Mouse (Mus musculus) brown adipose tissue, adult 24 weeks (tissue): ENCODE data around the gene Jmjd7. TPM values are rescaled to one million over a fixed set of nuclear protein-coding genes. Genes with fewer than 3 reads are reported as not detected.

Experiments used
- H3K27ac ChIP-seq: fragments of 200-500 bp; replicated peaks from 2 replicates; pipeline ENCODE4 v1.5.1; 2012; ENCODE audit warnings: low read depth, mild to moderate bottlenecking, low read length
- H3K4me1 ChIP-seq: fragments of 200-500 bp; 2 replicates; pipeline ENCODE4 v1.6.1; 2012; ENCODE audit warnings: low read length, mixed read lengths; ENCODE audit not compliant: control insufficient read depth, insufficient read depth, insufficient read length
- H3K4me3 ChIP-seq: fragments of 200-500 bp; 2 replicates; pipeline ENCODE4 v1.5.1; 2012; ENCODE audit warnings: low read depth, mild to moderate bottlenecking, low read length, moderate library complexity; ENCODE audit not compliant: insufficient read depth
- polyA plus RNA-seq: library from polyadenylated mRNA; stranded (reverse); fragments of >200 nt; gene quantifications from 2 replicates; pipeline ENCODE4 v1.2.4, GENCODE M21; 2012; ENCODE audit not compliant: missing spikeins, insufficient read depth, insufficient read length

Gene Jmjd7
- polyA plus RNA-seq, 1 experiment = 4.8 TPM

DNA sequence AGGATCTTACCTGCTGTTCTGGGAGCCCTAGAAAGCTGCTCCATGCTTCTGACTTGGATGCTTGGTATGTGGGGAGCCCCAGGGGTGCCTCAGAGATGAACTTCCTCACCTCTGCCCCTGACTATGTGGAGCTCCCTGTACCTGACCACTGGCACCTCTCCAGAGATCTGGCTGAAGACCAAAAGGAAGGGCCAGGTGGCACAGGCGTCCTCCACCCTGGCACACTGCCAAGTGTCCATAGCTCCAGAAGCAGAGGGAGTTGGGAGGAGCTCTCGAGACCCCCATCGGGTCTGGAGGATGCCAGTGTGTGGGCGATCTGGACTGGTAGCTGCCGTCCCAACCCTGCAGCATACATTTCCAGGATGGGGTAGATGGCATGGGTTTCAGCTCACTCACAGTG is 6.4 kb downstream of the Jmjd7 start:
- Histone ChIP-seq H3K4me3 (no peak overlapping the region), H3K27ac (no peak overlapping the region), H3K4me1 (peaks cover 3% of the 10 kb centered on the region)

DNA sequence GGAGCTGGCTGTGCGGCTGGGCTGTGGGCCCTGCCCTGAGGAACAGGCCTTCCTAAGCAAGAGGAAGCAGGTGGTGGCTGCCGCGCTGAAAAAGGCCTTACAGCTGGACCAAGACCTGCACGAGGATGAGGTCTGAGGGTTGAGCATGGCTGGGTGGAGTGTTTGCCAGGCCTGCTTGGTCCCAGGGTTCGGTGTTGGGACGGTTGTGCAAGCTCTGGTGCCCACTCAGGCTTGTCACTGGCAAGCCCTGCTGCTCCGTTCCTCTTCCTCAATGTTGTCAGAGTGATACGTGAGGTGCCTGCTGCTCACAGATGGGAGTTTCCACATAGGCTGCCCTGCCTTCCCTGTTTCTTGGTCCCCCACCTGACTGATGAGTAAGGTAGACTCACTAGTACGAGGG is 10.5 kb downstream of the Jmjd7 start:
- no peak overlapping the region for H3K27ac ChIP-seq
- no peak overlapping the region for H3K4me3 ChIP-seq

DNA sequence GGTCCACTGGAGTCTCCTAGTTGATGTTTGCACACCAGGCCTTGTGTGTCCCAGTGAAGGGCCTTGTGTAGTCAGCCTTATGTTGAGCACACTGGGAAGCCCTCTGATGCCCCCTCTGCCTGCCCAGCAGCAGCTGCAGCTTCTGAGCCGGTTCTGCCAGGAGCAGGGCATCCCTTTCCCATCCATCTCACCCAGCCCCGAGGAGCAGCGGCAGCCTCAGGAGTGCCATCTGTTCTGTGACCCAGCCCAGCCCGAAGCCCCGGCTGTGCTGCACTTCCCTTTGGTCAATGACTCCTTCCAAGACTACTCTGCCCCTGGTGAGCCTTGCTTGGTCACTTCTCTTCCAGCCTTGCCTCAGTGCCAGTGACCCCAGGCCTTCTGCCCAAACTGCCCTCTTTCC is 13.7 kb downstream of the Jmjd7 start:
- Histone ChIP-seq H3K4me1 (no peaks in the 10 kb centered on the region), H3K4me3 (no peak overlapping the region), H3K27ac (no peak overlapping the region)

More for the DNA sequence above, 10.5 kb downstream of the Jmjd7 start:
- H3K4me1 ChIP-seq = peaks cover under 1% of the 10 kb centered on the region

GRCm38 (mm10) chr2:120044101-120044603 is 16.9 kb downstream of the Jmjd7 start:
- Histone ChIP-seq H3K4me1 (no peaks in the 10 kb centered on the region), H3K27ac (no peak overlapping the region), H3K4me3 (no peak overlapping the region)

DNA sequence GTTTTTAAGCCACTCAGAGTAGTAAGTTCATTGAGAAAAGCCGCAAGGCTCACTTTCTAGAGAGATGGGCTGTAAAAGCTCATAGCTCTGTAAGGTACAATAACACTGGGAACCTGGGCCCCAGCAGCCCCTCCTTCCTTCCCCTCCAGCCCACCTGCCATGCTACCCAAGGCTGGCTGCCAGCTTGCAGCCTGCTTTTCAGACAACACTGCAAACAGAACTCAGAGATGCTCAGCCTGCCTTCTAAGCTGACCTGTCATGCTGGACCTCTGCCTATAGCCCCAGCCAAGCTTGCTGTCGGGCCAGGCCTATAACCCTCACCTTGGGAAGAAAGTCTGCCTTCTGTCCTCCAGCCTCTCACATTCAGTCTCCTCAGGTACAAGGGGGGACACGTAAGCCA is 17.4 kb downstream of the Jmjd7 start:
- Histone ChIP-seq H3K27ac (no peak overlapping the region), H3K4me1 (no peaks in the 10 kb centered on the region), H3K4me3 (no peak overlapping the region)

- no peaks in the 10 kb centered on the region for H3K4me1 ChIP-seq
- no peak overlapping the region for H3K4me3 ChIP-seq
- H3K27ac ChIP-seq = no peak overlapping the region
These were observed 19.4 kb downstream of the Jmjd7 start for GRCm38 (mm10) chr2:120046486-120047310.

DNA sequence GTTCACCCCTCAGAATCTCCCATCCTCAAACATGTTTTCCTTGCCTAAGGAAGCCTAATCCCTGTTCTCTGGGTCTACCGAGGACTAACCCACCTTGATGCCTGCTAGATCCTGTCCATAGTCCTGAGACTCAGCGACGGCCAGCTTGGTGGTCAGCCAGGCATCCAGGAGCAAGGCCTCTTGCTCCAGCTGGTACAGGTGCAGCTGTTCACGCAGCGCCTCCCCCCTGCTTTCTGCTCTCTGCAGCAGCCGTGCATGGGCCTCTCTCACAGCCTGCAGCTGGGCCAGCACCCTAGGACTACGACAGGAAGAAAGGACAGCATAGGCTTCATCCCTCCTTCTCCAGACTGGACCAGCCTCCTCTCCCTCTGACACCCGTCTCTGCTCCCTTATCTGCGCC is 20.9 kb downstream of the Jmjd7 start:
- H3K4me1 ChIP-seq = no peaks in the 10 kb centered on the region
- no peak overlapping the region for H3K4me3 ChIP-seq
- no peak overlapping the region for H3K27ac ChIP-seq

GRCm38 (mm10) chr2:120049632-120050274 is 22.5 kb downstream of the Jmjd7 start:
- Histone ChIP-seq H3K4me1 (0 out of 2 replicates have a peak, but pooled peaks cover 4% of the 10 kb centered on the region), H3K27ac (no peak overlapping the region), H3K4me3 (no peak overlapping the region)

GRCm38 (mm10) chr2:120051405-120051804 is 24.1 kb downstream of the Jmjd7 start:
- H3K4me3 ChIP-seq = no peak overlapping the region
- H3K4me1 ChIP-seq = peaks cover 20% of the 10 kb centered on the region
- no peak overlapping the region for H3K27ac ChIP-seq

GRCm38 (mm10) chr2:120054771-120055552 is 27.7 kb downstream of the Jmjd7 start:
- Histone ChIP-seq H3K4me3 (no peak overlapping the region), H3K4me1 (peaks cover 38% of the 10 kb centered on the region), H3K27ac (peak overlapping the region; percentile 68)

GRCm38 (mm10) chr2:120055923-120056322 is 28.6 kb downstream of the Jmjd7 start:
- Histone ChIP-seq H3K4me1 (peaks cover 42% of the 10 kb centered on the region), H3K27ac (no peak overlapping the region), H3K4me3 (no peak overlapping the region)

GRCm38 (mm10) chr2:120058818-120059217 is 31.5 kb downstream of the Jmjd7 start:
- Histone ChIP-seq H3K4me3 (no peak overlapping the region), H3K27ac (peak overlapping the region; percentile 75), H3K4me1 (peaks cover 46% of the 10 kb centered on the region)

DNA sequence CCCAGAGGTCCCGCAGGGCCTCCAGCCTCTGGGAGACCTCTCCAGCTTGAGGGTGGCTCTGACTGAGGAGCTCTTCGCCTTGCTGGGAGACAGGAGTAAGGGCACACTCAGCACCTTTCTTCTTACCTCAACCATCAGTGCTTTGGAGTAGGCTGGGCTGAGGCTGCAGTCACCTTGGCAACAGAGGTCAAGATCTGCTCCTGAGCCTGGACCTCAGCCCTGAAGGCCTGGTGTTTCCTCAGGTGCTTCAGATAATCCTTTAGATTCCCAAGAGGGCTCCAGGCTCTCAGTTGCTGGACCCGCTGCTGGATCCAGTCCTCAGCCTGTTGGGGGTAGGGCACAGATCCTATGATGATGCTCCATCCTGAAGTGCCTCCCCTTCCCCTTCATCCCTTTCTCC is 32.2 kb downstream of the Jmjd7 start:
- Histone ChIP-seq H3K27ac (peak overlapping the region; percentile 75), H3K4me3 (no peak overlapping the region)

DNA sequence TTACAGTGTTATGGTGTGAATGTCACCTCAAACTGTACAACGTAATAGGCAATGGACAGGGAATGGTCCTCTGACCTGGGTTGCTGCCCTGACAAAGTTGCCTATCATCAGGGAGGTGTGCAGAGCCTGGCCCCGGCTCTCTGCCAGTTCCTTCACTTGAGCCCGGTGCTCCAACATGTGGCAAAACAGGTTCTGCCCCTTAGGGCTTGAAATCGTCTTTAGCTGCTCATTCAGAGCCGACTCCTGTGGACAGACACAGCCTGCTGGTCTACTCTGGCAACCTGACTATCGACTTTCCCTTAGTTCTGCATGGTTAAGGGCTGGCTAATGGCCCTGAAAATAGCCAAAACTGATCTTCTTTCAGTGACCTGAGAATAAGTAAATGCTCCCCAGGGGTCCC is 32.9 kb downstream of the Jmjd7 start:
- Histone ChIP-seq H3K4me3 (no peak overlapping the region), H3K27ac (peak overlapping the region; percentile 75), H3K4me1 (peaks cover 38% of the 10 kb centered on the region)

More for the DNA sequence above, 32.2 kb downstream of the Jmjd7 start:
- peaks cover 42% of the 10 kb centered on the region for H3K4me1 ChIP-seq

GRCm38 (mm10) chr2:120060651-120061050 is 33.4 kb downstream of the Jmjd7 start:
- H3K4me3 ChIP-seq = no peak overlapping the region
- H3K4me1 ChIP-seq = peaks cover 34% of the 10 kb centered on the region
- H3K27ac ChIP-seq = peak overlapping the region; percentile 75
